Mouse (Mus musculus) cerebellum, adult 2 months (tissue): ENCODE results near the gene Trim43a. TPM values are rescaled to one million over a fixed set of nuclear protein-coding genes. Genes with fewer than 3 reads are reported as not detected.
"Not testable (repeated sequence)": the region's sequence is repeated elsewhere in the genome, so short reads cannot be mapped to it uniquely, and the experiment has no call there.

ENCODE experiments used
- DNase-seq, 2 experiments: peaks; one replicate each; pipeline ENCODE4 v3.0.0; 2021
- H3K27ac ChIP-seq: fragments of 200-500 bp; 2 replicates; pipeline ENCODE4 v1.5.1; 2012; ENCODE audit warnings: low read length, control low read depth, inconsistent platforms; ENCODE audit not compliant: insufficient read depth
- H3K27me3 ChIP-seq: fragments of 200-500 bp; 2 replicates; pipeline ENCODE4 v1.6.1; 2012; ENCODE audit warnings: inconsistent platforms, mild to moderate bottlenecking, low read length, moderate library complexity; ENCODE audit not compliant: control insufficient read depth, insufficient read depth
- H3K4me1 ChIP-seq: fragments of 200-500 bp; 2 replicates; pipeline ENCODE4 v1.6.1; 2011; ENCODE audit warnings: low read length; ENCODE audit not compliant: control insufficient read depth, insufficient read depth
- H3K4me3 ChIP-seq: fragments of 200-500 bp; replicated peaks from 2 replicates; pipeline ENCODE3; 2011; ENCODE audit warnings: mild to moderate bottlenecking, low read depth, low read length, control low read depth; ENCODE audit not compliant: insufficient read depth
- CTCF ChIP-seq: fragments of 200-500 bp; IDR thresholded peaks from 2 replicates; pipeline ENCODE4 v1.5.1; 2011; ENCODE audit warnings: low read depth, mild to moderate bottlenecking, control low read depth, low read length, moderate library complexity, borderline replicate concordance; ENCODE audit not compliant: insufficient read depth
- POLR2A ChIP-seq: fragments of 200-500 bp; IDR thresholded peaks from 2 replicates; pipeline ENCODE4 v1.6.1; 2011; ENCODE audit warnings: low read length, control low read depth, borderline replicate concordance; ENCODE audit not compliant: insufficient read depth
- WGBS: fragments of 180-500 bp; shearing (Covaris S2); methylation state at CpG from one replicate; pipeline ENCODE4 v1.1.7; 2018; 5-methylcytosine and 5-hydroxymethylcytosine counted together
- polyA plus RNA-seq: library from polyadenylated mRNA; depleted of rRNA; stranded (reverse); fragments of >200 nt; gene quantifications from 2 replicates; pipeline ENCODE4 v1.2.3, GENCODE M21; 2012; rRNA removed

Gene Trim43a
- polyA plus RNA-seq = 0.36 and 0.52 TPM in 2 replicates

DNA sequence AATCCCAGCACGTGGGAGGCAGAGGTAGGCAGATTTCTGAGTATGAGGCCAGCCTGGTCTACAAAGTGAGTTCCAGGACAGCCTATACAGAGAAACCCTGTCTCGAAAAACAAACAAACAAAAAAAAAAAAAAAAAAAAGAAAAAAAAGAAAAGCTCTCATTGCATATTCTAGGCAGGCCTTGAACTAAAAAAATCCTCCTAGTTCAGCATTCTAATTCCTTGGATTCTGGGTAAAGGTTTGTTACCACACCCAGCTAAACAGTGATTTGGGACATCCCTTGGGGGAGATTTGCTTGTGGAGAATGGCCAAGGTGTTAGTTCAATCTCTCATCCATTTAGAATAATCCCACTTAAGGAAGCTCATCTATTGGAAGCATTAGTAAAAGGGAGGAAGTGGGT is at the start of gene Trim43a:
Trim43a (plus strand) TSS at position 301 of the 400 bp plus-strand sequence.
- not testable (repeated sequence) for H3K4me1 ChIP-seq, H3K4me3 ChIP-seq, H3K27me3 ChIP-seq, H3K27ac ChIP-seq, DNase-seq
- WGBS = 78% methylated on average over 2 of the region's 2 CpGs

- Histone ChIP-seq H3K4me3 (no peak overlapping the region), H3K4me1 (no peaks in the 10 kb centered on the region), H3K27me3 (no peaks in the 10 kb centered on the region), H3K27ac (no peak overlapping the region)
- no peak for DNase-seq
- TF ChIP-seq CTCF = no peak
- TF ChIP-seq POLR2A = no peak
- 92% methylated on average over 5 of the region's 5 CpGs for WGBS
Observed at GRCm38 (mm10) chr9:88534093-88534492, 46.6 kb upstream of the Trim43a start.

DNA sequence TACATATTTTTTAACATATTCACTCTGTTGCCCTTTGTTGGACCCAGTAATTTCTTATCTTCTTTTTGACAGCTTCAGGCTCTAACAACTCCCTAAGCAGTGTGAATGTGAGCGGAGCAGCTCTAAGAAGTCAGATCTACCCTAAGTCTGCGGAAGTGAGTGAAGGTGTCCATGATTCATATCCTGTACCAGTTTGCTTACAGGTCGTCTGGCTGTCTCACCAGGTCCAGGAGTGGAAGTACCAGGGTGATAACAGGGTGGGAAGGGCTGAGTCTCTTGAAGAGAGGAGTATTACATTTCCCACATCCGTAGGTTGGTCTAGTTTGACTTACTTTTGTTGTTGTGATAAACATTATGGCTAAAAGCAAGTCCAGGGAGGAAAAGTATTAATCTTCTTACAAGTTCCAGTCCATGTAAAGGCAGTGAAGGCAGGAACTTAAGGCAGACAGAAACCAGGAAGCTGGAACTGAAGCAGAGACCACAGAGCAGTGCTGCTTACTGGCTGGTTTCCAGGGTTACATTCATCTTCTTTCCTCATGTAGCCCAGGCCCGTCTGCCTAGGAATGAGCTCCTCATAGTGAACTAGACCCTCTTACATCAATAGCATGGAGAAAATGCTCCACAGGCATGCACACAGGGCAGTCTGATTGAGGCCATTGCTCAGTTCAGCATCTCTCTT is 41.0 kb upstream of the Trim43a start:
- H3K4me3 ChIP-seq = no peak overlapping the region
- no peaks in the 10 kb centered on the region for H3K27me3 ChIP-seq
- no peak for DNase-seq
- H3K27ac ChIP-seq = no peak overlapping the region
- WGBS = 75% methylated on average over 5 of the region's 5 CpGs
- H3K4me1 ChIP-seq = no peaks in the 10 kb centered on the region
- no peak for TF ChIP-seq POLR2A

DNA sequence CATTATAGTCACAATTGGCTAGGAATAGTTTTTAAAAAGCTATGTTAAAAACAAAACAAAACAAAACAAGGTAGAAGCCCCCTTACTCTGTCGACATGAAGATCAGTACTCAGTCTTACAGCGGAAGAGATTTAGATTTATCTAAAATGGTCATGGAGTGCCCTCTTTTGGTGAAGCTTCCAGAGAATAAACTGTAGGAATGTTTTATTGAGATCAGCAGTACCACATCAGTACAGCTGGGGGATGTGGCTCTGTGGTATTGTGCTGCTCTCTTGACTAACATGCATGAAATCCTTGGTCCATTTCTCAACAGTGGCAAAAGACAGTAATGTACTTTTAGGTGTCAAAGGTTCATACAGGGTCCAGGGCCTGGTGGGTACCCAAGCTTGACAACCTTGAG is 37.9 kb upstream of the Trim43a start:
- Histone ChIP-seq H3K27ac (no peak overlapping the region), H3K4me3 (no peak overlapping the region), H3K27me3 (no peaks in the 10 kb centered on the region), H3K4me1 (no peaks in the 10 kb centered on the region)
- WGBS = 18% methylated on average over 2 of the region's 2 CpGs
- DNase-seq = no peak
- no peak for TF ChIP-seq POLR2A
- TF ChIP-seq CTCF = no peak

DNA sequence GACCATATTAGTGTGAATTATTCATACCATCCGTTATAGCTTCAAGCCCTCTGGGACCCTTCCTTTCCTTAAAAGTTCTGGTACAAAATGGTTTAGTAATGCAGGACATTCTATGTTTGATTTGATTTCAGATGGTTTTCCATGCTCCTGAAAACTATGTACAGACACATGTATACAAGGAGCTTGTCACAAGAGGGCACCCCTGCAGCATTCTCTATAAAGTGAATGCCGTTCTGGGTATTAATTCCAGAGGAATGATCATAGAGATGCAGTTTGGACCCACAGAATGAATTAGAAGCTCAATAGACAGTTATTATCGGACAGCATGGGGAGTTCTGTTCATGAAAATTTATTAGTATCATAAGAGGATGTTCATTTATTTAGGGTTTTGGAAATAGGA is 35.2 kb upstream of the Trim43a start:
- H3K27me3 ChIP-seq = no peaks in the 10 kb centered on the region
- WGBS = 29% methylated on average over 3 of the region's 3 CpGs
- DNase-seq = no peak
- no peak overlapping the region for H3K27ac ChIP-seq
- no peaks in the 10 kb centered on the region for H3K4me1 ChIP-seq
- TF ChIP-seq POLR2A (no peak), CTCF (no peak)
- no peak overlapping the region for H3K4me3 ChIP-seq

DNA sequence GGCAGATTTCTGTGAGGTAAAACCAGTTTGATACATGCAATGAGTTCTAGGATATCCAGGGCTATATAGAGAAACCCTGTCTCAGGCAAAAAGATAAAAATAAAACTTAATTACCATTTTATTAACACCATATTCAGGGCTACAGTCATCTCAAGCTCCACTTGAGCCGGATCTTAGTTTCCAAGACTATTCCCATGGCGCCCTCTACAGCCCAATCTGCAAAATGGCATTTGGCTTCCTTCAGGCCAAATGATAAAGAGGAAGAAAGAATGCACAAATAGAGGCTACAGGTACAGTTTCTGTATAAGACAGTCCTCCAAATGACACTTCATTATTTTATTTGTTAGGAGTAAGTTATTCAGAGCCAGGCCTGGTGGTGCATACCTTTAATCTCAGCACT is 34.5 kb upstream of the Trim43a start:
- no peak for TF ChIP-seq POLR2A
- TF ChIP-seq CTCF = peak; percentile 69
- DNase-seq = peak; percentile 53 to 59
- H3K4me3 ChIP-seq = no peak overlapping the region
- WGBS = 1% methylated on average over 2 of the region's 2 CpGs
- no peaks in the 10 kb centered on the region for H3K27me3 ChIP-seq
- no peaks in the 10 kb centered on the region for H3K4me1 ChIP-seq
- H3K27ac ChIP-seq = no peak overlapping the region

GRCm38 (mm10) chr9:88546657-88547056 is 34.0 kb upstream of the Trim43a start:
- no peak for TF ChIP-seq POLR2A
- TF ChIP-seq CTCF = no peak
- H3K27ac ChIP-seq = no peak overlapping the region
- 60% methylated on average over 8 of the region's 8 CpGs for WGBS

DNA sequence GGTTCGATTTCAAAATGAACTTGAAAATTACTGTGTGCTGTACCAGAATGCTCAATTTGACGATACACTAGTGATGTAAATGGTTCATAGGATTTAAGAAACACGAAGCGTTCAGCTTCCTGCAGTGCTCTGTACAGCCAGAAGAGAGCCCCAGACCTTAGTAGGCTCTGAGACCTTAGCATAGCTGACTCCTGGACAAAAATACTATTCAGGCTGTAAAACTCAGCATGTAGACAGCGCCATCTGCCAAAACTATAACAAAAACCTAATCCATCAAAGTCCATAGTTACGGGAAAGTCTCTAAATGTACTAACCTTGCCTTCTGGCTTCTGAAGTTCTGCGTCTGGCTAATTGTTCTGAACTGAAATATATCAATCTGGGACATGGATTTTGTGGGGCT is 33.4 kb upstream of the Trim43a start:
- H3K4me1 ChIP-seq = no peaks in the 10 kb centered on the region
- H3K27me3 ChIP-seq = no peaks in the 10 kb centered on the region
- peak; percentile 17 to 41 for DNase-seq
- peak overlapping the region; percentile 99 for H3K4me3 ChIP-seq
- 16% methylated on average over 7 of the region's 7 CpGs for WGBS
- TF ChIP-seq CTCF (peak; percentile 26; the same call in 1 of the 2 replicates), POLR2A (no peak)
- no peak overlapping the region for H3K27ac ChIP-seq

More at GRCm38 (mm10) chr9:88546657-88547056, 34.0 kb upstream of the Trim43a start:
- DNase-seq = no peak
- H3K4me3 ChIP-seq = no peak overlapping the region
- no peaks in the 10 kb centered on the region for H3K4me1 ChIP-seq
- H3K27me3 ChIP-seq = no peaks in the 10 kb centered on the region
